ENCODE assay signal across 9 mouse cellular contexts in the genomic region with DNA sequence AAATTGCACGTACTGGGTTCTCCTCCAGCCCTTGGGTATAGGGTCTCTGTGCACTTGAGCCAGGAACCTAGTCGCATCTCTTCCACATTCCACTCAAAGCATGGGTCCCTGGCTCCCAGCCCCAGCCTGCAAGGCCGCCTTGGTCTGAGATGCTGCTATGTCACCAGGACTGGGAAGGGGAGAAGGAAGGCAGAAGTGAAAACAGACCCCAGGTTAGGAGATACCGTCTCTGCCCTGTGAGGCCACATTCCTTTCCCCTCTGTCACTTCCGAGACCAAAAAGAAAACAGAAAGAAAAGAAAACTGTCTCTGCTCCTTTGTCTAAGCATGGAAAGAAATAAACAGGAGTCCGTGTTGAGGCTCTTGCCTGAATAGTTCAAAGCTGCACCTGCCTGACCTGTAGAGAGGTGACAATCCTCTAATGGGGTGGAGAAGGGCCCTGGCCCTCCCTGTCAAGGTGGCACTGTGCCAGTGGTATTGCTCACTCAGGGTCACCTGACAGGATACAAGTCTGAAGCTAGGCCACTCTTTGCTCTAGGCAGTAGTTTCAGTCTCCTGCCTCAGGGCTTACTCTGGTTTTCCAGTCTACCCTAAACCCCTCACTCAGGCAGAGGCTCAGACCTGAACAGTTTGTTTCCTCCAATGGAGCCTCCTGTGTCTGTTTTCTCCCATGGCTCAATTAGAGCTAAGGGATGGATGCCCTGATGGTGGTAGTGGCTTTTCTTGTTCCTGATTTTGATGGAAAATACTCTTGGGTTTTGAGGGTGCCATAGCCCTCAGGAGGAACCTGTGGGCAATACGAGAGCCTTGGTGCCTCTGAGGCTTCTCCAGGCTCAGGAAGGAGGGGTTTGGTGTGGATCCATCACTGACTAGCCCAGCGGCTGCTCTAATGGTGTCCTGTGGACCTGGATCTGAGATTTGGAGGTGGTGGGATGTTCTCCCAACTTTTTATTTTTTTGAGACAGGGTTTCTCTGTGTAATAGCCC. TPM values are rescaled to one million over a fixed set of nuclear protein-coding genes. Genes with fewer than 3 reads are reported as not detected.
DNase-seq lines count a peak whose midpoint lies in the region; ATAC-seq and TF ChIP-seq lines count a peak whose summit lies in the region.
"Had no signal": no experiment of that assay in that cellular context is flagged by ENCODE, and none has a peak within 500 bp of the region (broad histone marks: within the 10 kb centered on the region; RNA-seq: fewer than 3 reads in every experiment).

No protein-coding gene starts in this region.

- no peak for TF ChIP-seq CTCF in gastrocnemius, adult 2 months (IDR thresholded peaks at IDR 0.05)

- H3K4me1 ChIP-seq in midbrain, embryonic 15.5 days, result no peaks in the 10 kb centered on the region

- no peak overlapping the region for H3K4me3 ChIP-seq in gastrocnemius, adult 2 months
- no peak overlapping the region for H3K4me3 ChIP-seq in midbrain, embryonic 15.5 days
- H3K4me3 ChIP-seq: limb, embryonic 10.5 days had no signal

- H3K27ac ChIP-seq in gastrocnemius, adult 2 months, result peak overlapping the region; percentile 20; the same call in 1 of the 2 replicates
- no peak overlapping the region for H3K27ac ChIP-seq in midbrain, embryonic 15.5 days
- H3K27ac ChIP-seq: limb, embryonic 10.5 days had no signal

- ATAC-seq in midbrain, embryonic 15.5 days (replicated peaks), result no peak

- no peaks in the 10 kb centered on the region for H3K36me3 ChIP-seq in midbrain, embryonic 15.5 days (replicated peaks)

- H3K9ac ChIP-seq in midbrain, embryonic 15.5 days, result no peak overlapping the region

- no peaks in the 10 kb centered on the region for H3K27me3 ChIP-seq in midbrain, embryonic 15.5 days (replicated peaks)

- 74% methylated on average over 8 of the region's 8 CpGs for WGBS in midbrain, embryonic 15.5 days

- intact Hi-C loops in gastrocnemius, adult 2 months (cut with DNase I), result no loop called here
- intact Hi-C loops in gastrocnemius, postnatal 36 days (cut with DNase I), result no loop called here
- intact Hi-C loops in left cerebral cortex, postnatal 36 days (cut with DNase I), result no loop called here

- no peaks in the 10 kb centered on the region for H3K9me3 ChIP-seq in midbrain, embryonic 15.5 days
- H3K9me3 ChIP-seq: limb, embryonic 10.5 days had no signal

- no peak for DNase-seq in gastrocnemius, adult 2 months
- DNase-seq in gastrocnemius, postnatal 36 days, result no peak
- DNase-seq in urinary bladder, adult 18-20 months (ENCODE audit: low spot score in 2 of 2), result peak; percentile 48 to 61
- no peak for DNase-seq in urinary bladder, postnatal 25 days (ENCODE audit: low spot score)
- peak; percentile 68 to 80 for DNase-seq in lung, adult 18-20 months
- DNase-seq in left cerebral cortex, postnatal 36 days (ENCODE audit: low spot score in 2 of 2), result no peak
- no peak for DNase-seq in liver

- H3K4me2 ChIP-seq in midbrain, embryonic 15.5 days, result no peak overlapping the region

RNA-seq across cellular contexts. Expression of gene Pwwp2b, which starts 18.9 kb away (rescaled TPM):
- 1 to 10 TPM; 3.0 to 7.4 TPM for total RNA-seq in gastrocnemius, adult 2 months (2021)
- 1 to 10 TPM; 2.5 to 3.1 TPM for total RNA-seq in gastrocnemius, postnatal 36 days (2021)
- 10 to 100 TPM; 11.7 to 11.8 TPM for total RNA-seq in left cerebral cortex, postnatal 36 days (2021)
- polyA plus RNA-seq in midbrain, embryonic 15.5 days (2015; fragmentation: Nextera tagmentation; extraction: Ambion mirVana), result 5.2 and 5.3 TPM in 2 replicates

RNA-seq across cellular contexts. Expression of gene Stk32c, which starts 54.1 kb away (rescaled TPM):
- total RNA-seq in gastrocnemius, adult 2 months (2021), result under 1 TPM in 1 of 2 experiments, not detected in 1; 0.73 TPM
- under 1 TPM; 0.10 to 0.38 TPM for total RNA-seq in gastrocnemius, postnatal 36 days (2021)
- 100 to 1,000 TPM; 182 to 198 TPM for total RNA-seq in left cerebral cortex, postnatal 36 days (2021)
- 2.3 and 2.4 TPM in 2 replicates for polyA plus RNA-seq in midbrain, embryonic 15.5 days (2015; fragmentation: Nextera tagmentation; extraction: Ambion mirVana)

RNA-seq across cellular contexts. Expression of gene Lrrc27, which starts 54.4 kb away (rescaled TPM):
- 1 to 10 TPM; 1.6 to 4.0 TPM for total RNA-seq in gastrocnemius, adult 2 months (2021)
- 1 to 10 TPM; 2.5 to 3.6 TPM for total RNA-seq in gastrocnemius, postnatal 36 days (2021)
- total RNA-seq in left cerebral cortex, postnatal 36 days (2021), result 1 to 10 TPM; 6.4 TPM
- polyA plus RNA-seq in midbrain, embryonic 15.5 days (2015; fragmentation: Nextera tagmentation; extraction: Ambion mirVana), result 4.1 and 4.6 TPM in 2 replicates

Comparison
In these comparisons a context has a peak if more than half of its experiments do, and no peak if none do; other contexts are left out.
1. DNase-seq: peak in urinary bladder, adult 18-20 months (2 of 2) and lung, adult 18-20 months (2 of 2); none in gastrocnemius, adult 2 months (single experiment), gastrocnemius, postnatal 36 days (0 of 2), urinary bladder, postnatal 25 days (single experiment), left cerebral cortex, postnatal 36 days (0 of 2) and liver (single experiment).
2. RNA of gene Stk32c, which starts 54.1 kb away (total RNA-seq): 182 to 198 TPM in left cerebral cortex, postnatal 36 days; 0.73 TPM in gastrocnemius, adult 2 months and 0.10 to 0.38 TPM in gastrocnemius, postnatal 36 days; every median in the first group is over 100 times any median in the second.